Mouse (Mus musculus) neural tube, embryonic 13.5 days (tissue): ENCODE data around the gene Csf2ra. TPM values are rescaled to one million over a fixed set of nuclear protein-coding genes. Genes with fewer than 3 reads are reported as not detected.
"Not testable (repeated sequence)": the region's sequence is repeated elsewhere in the genome, so short reads cannot be mapped to it uniquely, and the experiment has no call there.

ENCODE experiments used
- ATAC-seq: fragments of 200-750 bp; cut with Nextera tagmentation; 2 replicates; pipeline ENCODE4 v1.8.0; 2017; ENCODE audit warnings: low read depth, mild to moderate bottlenecking, moderate TSS enrichment, moderate library complexity
- H3K27ac ChIP-seq: fragments of 300-500 bp; sonication (generic); replicated peaks from 2 replicates; pipeline ENCODE4 v1.5.1; 2015; ENCODE audit warnings: moderate library complexity, mild to moderate bottlenecking, inconsistent platforms
- H3K27me3 ChIP-seq: fragments of 300-500 bp; sonication (generic); 2 replicates; pipeline ENCODE4 v1.6.1; 2015; ENCODE audit warnings: mild to moderate bottlenecking, inconsistent platforms
- H3K36me3 ChIP-seq: fragments of 300-500 bp; sonication (generic); 2 replicates; pipeline ENCODE4 v1.6.1; 2015; ENCODE audit warnings: mild to moderate bottlenecking, inconsistent platforms
- H3K4me1 ChIP-seq: fragments of 300-500 bp; sonication (generic); replicated peaks from 2 replicates; pipeline ENCODE4 v1.6.1; 2015; ENCODE audit warnings: inconsistent platforms
- H3K4me2 ChIP-seq: fragments of 300-500 bp; sonication (generic); 2 replicates; pipeline ENCODE4 v1.6.1; 2015; ENCODE audit warnings: inconsistent platforms, mild to moderate bottlenecking, moderate library complexity
- H3K4me3 ChIP-seq: fragments of 300-500 bp; sonication (generic); 2 replicates; pipeline ENCODE4 v1.5.1; 2015; ENCODE audit warnings: mild to moderate bottlenecking, inconsistent platforms
- H3K9ac ChIP-seq: fragments of 300-500 bp; sonication (generic); 2 replicates; pipeline ENCODE4 v1.6.1; 2015; ENCODE audit warnings: moderate library complexity, mild to moderate bottlenecking, inconsistent platforms
- H3K9me3 ChIP-seq: fragments of 300-500 bp; sonication (generic); 2 replicates; pipeline ENCODE4 v1.6.1; 2016; ENCODE audit warnings: inconsistent platforms
- WGBS: fragments of 180-500 bp; shearing (Covaris S2); methylation state at CpG from one replicate; pipeline ENCODE4 v1.1.7; 2015; 5-methylcytosine and 5-hydroxymethylcytosine counted together
- polyA plus RNA-seq: library from polyadenylated mRNA; unstranded; fragments of >200 nt; fragmentation: Nextera tagmentation; extraction: Ambion mirVana; gene quantifications from 2 replicates; pipeline ENCODE4 v1.2.1, GENCODE M21; 2015

Csf2ra gene
- polyA plus RNA-seq, 1 experiment from 2014 or later: 62.1 TPM

- H3K4me2 ChIP-seq, ATAC-seq, H3K9ac ChIP-seq, H3K9me3 ChIP-seq, H3K27ac ChIP-seq, H3K4me3 ChIP-seq, H3K4me1 ChIP-seq, H3K27me3 ChIP-seq, H3K36me3 ChIP-seq: not testable (repeated sequence)
- WGBS: 85% methylated on average over 6 of the region's 6 CpGs
Measured at GRCm38 (mm10) chr19:61207506-61207905, 20.7 kb downstream of the Csf2ra start.

GRCm38 (mm10) chr19:61199836-61200235 is 28.4 kb downstream of the Csf2ra start:
- ATAC-seq: no peak
- Histone ChIP-seq H3K4me1 (no peaks in the 10 kb centered on the region), H3K36me3 (no peaks in the 10 kb centered on the region), H3K27me3 (no peaks in the 10 kb centered on the region), H3K4me3 (no peak overlapping the region), H3K27ac (no peak overlapping the region), H3K9ac (no peak overlapping the region), H3K4me2 (no peak overlapping the region), H3K9me3 (no peaks in the 10 kb centered on the region)
- 18% methylated on average over 10 of the region's 10 CpGs for WGBS

GRCm38 (mm10) chr19:61199316-61199715 is 28.9 kb downstream of the Csf2ra start:
- Histone ChIP-seq H3K4me3 (no peak overlapping the region), H3K27ac (no peak overlapping the region), H3K36me3 (no peaks in the 10 kb centered on the region), H3K9ac (no peak overlapping the region), H3K4me2 (no peak overlapping the region), H3K4me1 (no peaks in the 10 kb centered on the region), H3K9me3 (no peaks in the 10 kb centered on the region), H3K27me3 (no peaks in the 10 kb centered on the region)
- 13% methylated on average over 13 of the region's 13 CpGs for WGBS
- ATAC-seq: no peak

GRCm38 (mm10) chr19:61183590-61183989 is 44.6 kb downstream of the Csf2ra start, which contains the start of gene Gm6020:
Gene Gm6020, plus strand, starts transcription at chr19:61183890.
- peaks cover 35% of the 10 kb centered on the region for H3K9me3 ChIP-seq
- WGBS: 84% methylated on average over 2 of the region's 2 CpGs
- not testable (repeated sequence) for H3K36me3 ChIP-seq, H3K27ac ChIP-seq, ATAC-seq, H3K27me3 ChIP-seq, H3K9ac ChIP-seq, H3K4me2 ChIP-seq, H3K4me1 ChIP-seq, H3K4me3 ChIP-seq

GRCm38 (mm10) chr19:61175756-61176324 is 52.4 kb downstream of the Csf2ra start, which contains the start of gene Gm7102:
Gene Gm7102, minus strand, starts transcription at chr19:61176309.
- Histone ChIP-seq H3K4me3 (peak within 1 kb of the TSS; percentile 36), H3K4me1 (no peaks in the 10 kb centered on the region), H3K9ac (no peak within 1 kb of the TSS), H3K36me3 (no peaks in the 10 kb centered on the region), H3K4me2 (peak within 1 kb of the TSS; percentile 53), H3K9me3 (peaks cover 7% of the 10 kb centered on the region; the same call in 1 of the 2 replicates), H3K27ac (no peak within 1 kb of the TSS), H3K27me3 (peaks cover 7% of the 10 kb centered on the region; the same call in 1 of the 2 replicates)
- 28% methylated on average over 39 of the region's 39 CpGs for WGBS
- ATAC-seq: no peak

Other genes starting within 250 kb of the Csf2ra start
- gene Zfp950, start 87.6 kb downstream of the Csf2ra start, polyA plus RNA-seq: 47.1 and 50.2 TPM in 2 replicates
- 0.13 TPM in 1 of 2 replicates, not detected in the other for gene Gm7102, start 52.1 kb downstream of the Csf2ra start, polyA plus RNA-seq
- gene Gm6020, start 44.5 kb downstream of the Csf2ra start, polyA plus RNA-seq: not detected in 2 replicates
- not detected in 2 replicates for gene Gm21060, start 68.6 kb upstream of the Csf2ra start, polyA plus RNA-seq